Mouse (Mus musculus) MEL (cell line): ENCODE measurements at regions not wholly inside any gene's neighbourhood (a gene's known extent, or its start where the extent isn't known, plus 50 kb on each side); places are given as distances from the start of the nearest gene placed in this dataset.

Experiments used
- DNase-seq: peaks from one replicate; pipeline ENCODE4 v3.0.0; 2011; ENCODE audit warnings: low read depth, low spot score
- H3K27ac ChIP-seq: 2 replicates; pipeline ENCODE4 v1.5.1; 2012; ENCODE audit warnings: low read depth, mild to moderate bottlenecking, control low read depth, low read length, moderate library complexity; ENCODE audit not compliant: control insufficient read depth
- H3K27me3 ChIP-seq, 2 experiments: fragments of 150-350 bp in 1 of 2; sonication (generic) in 1 of 2; 2 replicates each; pipeline ENCODE4 v1.6.1; 2012; ENCODE audit warnings: low read length in 2 of 2, mild to moderate bottlenecking in 2 of 2, improper control_type of control experiment in 1 of 2, moderate library complexity in 1 of 2; ENCODE audit not compliant: insufficient read depth in 2 of 2, control insufficient read depth in 1 of 2
- H3K36me3 ChIP-seq, 2 experiments: 2 replicates each; pipeline ENCODE4 v1.6.1; 2012 to 2014; ENCODE audit warnings: low read length in 2 of 2, improper control_type of control experiment in 1 of 2, inconsistent platforms in 1 of 2, mild to moderate bottlenecking in 1 of 2; ENCODE audit not compliant: insufficient read depth in 2 of 2, control insufficient read depth in 1 of 2
- H3K4me1 ChIP-seq, 2 experiments: fragments of 150-350 bp in 1 of 2; sonication (generic) in 1 of 2; 2 replicates each; pipeline ENCODE4 v1.6.1; 2012; ENCODE audit warnings: low read length in 2 of 2, improper control_type of control experiment in 1 of 2, mild to moderate bottlenecking in 1 of 2; ENCODE audit not compliant: insufficient read depth in 2 of 2, control insufficient read depth in 1 of 2
- H3K4me3 ChIP-seq, 2 experiments: fragments of 150-350 bp in 1 of 2; sonication (generic) in 1 of 2; 2 replicates each; pipeline ENCODE4 v1.5.1; 2012; ENCODE audit warnings: low read depth in 2 of 2, low read length in 2 of 2, mild to moderate bottlenecking in 2 of 2, moderate library complexity in 2 of 2, control low read depth in 1 of 2, improper control_type of control experiment in 1 of 2; ENCODE audit not compliant: control insufficient read depth in 1 of 2, insufficient read depth in 1 of 2
- H3K79me2 ChIP-seq: 2 replicates; pipeline ENCODE4 v1.6.1; 2012; ENCODE audit warnings: mild to moderate bottlenecking, low read length, moderate library complexity; ENCODE audit not compliant: control insufficient read depth, poor library complexity, insufficient read depth
- H3K9ac ChIP-seq: 2 replicates; pipeline ENCODE4 v1.6.1; 2012; ENCODE audit warnings: low read depth, mild to moderate bottlenecking, control low read depth, low read length, moderate library complexity; ENCODE audit not compliant: control insufficient read depth, poor library complexity, severe bottlenecking
- H3K9me3 ChIP-seq: fragments of 150-350 bp; sonication (generic); replicated peaks from 2 replicates; pipeline ENCODE4 v1.6.1; 2012; ENCODE audit warnings: mild to moderate bottlenecking, low read length, improper control_type of control experiment, moderate library complexity; ENCODE audit not compliant: insufficient read depth
- BHLHE40 ChIP-seq: IDR thresholded peaks from 2 replicates; pipeline ENCODE4 v1.6.1; 2012; ENCODE audit warnings: low read depth, mild to moderate bottlenecking, inconsistent platforms, low read length, improper control_type of control experiment, borderline replicate concordance
- E2F4 ChIP-seq: IDR thresholded peaks from 2 replicates; pipeline ENCODE4 v1.6.1; 2011; ENCODE audit warnings: low read depth, low read length, improper control_type of control experiment, borderline replicate concordance
- EP300 ChIP-seq, 2 experiments: IDR thresholded peaks; 2 replicates each; pipeline ENCODE4 v1.6.1; 2011; ENCODE audit warnings: improper control_type of control experiment in 2 of 2, low read length in 2 of 2, low read depth in 1 of 2, mild to moderate bottlenecking in 1 of 2
- ETS1 ChIP-seq: IDR thresholded peaks from 2 replicates; pipeline ENCODE4 v1.6.1; 2012; ENCODE audit warnings: low read depth, mild to moderate bottlenecking, inconsistent platforms, low read length, improper control_type of control experiment, moderate library complexity
- GATA1 ChIP-seq: IDR thresholded peaks from 2 replicates; pipeline ENCODE4 v1.6.1; 2011; ENCODE audit warnings: low read depth, low read length, improper control_type of control experiment
- JUND ChIP-seq: IDR thresholded peaks from 2 replicates; pipeline ENCODE4 v1.6.1; 2011; ENCODE audit warnings: low read depth, mild to moderate bottlenecking, improper control_type of control experiment, low read length
- KAT2A ChIP-seq: conservative IDR thresholded peaks from 2 replicates; pipeline ENCODE4 v1.6.1; 2012; ENCODE audit warnings: low read depth, low read length, improper control_type of control experiment, inconsistent platforms
- MAX ChIP-seq: IDR thresholded peaks from 2 replicates; pipeline ENCODE4 v1.6.1; 2011; ENCODE audit warnings: low read length, improper control_type of control experiment
- MAZ ChIP-seq: IDR thresholded peaks from 2 replicates; pipeline ENCODE4 v1.6.1; 2012; ENCODE audit warnings: low read depth, mild to moderate bottlenecking, inconsistent platforms, low read length, improper control_type of control experiment
- MEF2A ChIP-seq: IDR thresholded peaks from 2 replicates; pipeline ENCODE4 v1.6.1; 2014; ENCODE audit warnings: low read depth, mild to moderate bottlenecking, inconsistent platforms, low read length, improper control_type of control experiment; ENCODE audit not compliant: poor library complexity, insufficient replicate concordance, severe bottlenecking; ENCODE audit errors: extremely low read depth
- MYC ChIP-seq: IDR thresholded peaks from 2 replicates; pipeline ENCODE4 v1.6.1; 2011; ENCODE audit warnings: low read depth, mild to moderate bottlenecking, low read length, improper control_type of control experiment, moderate library complexity
- POLR2A ChIP-seq, 2 experiments: IDR thresholded peaks; 2 replicates each; pipeline ENCODE4 v1.6.1; 2011 to 2012; ENCODE audit warnings: low read length in 2 of 2, mild to moderate bottlenecking in 2 of 2, control low read depth in 1 of 2, improper control_type of control experiment in 1 of 2, low read depth in 1 of 2, moderate library complexity in 1 of 2; ENCODE audit not compliant: control insufficient read depth in 1 of 2, insufficient read depth in 1 of 2, poor library complexity in 1 of 2
- RAD21 ChIP-seq: IDR thresholded peaks from 2 replicates; pipeline ENCODE4 v1.6.1; 2011; ENCODE audit warnings: mild to moderate bottlenecking, low read depth, low read length, improper control_type of control experiment
- SIN3A ChIP-seq: IDR thresholded peaks from 2 replicates; pipeline ENCODE4 v1.6.1; 2012; ENCODE audit warnings: low read length, improper control_type of control experiment, inconsistent platforms
- TAL1 ChIP-seq: IDR thresholded peaks from 2 replicates; pipeline ENCODE4 v1.6.1; 2012; ENCODE audit warnings: mild to moderate bottlenecking, inconsistent platforms, low read length, moderate library complexity, mixed read lengths
- TBP ChIP-seq: IDR thresholded peaks from 2 replicates; pipeline ENCODE4 v1.8.0; 2011; ENCODE audit warnings: low read depth, low read length, improper control_type of control experiment
- UBTF ChIP-seq: IDR thresholded peaks from 2 replicates; pipeline ENCODE4 v1.6.1; 2012; ENCODE audit warnings: low read depth, mild to moderate bottlenecking, inconsistent platforms, low read length, improper control_type of control experiment, moderate library complexity, borderline replicate concordance; ENCODE audit not compliant: insufficient read depth
- USF1 ChIP-seq: IDR thresholded peaks from 2 replicates; pipeline ENCODE4 v1.6.1; 2014; ENCODE audit warnings: low read depth, mild to moderate bottlenecking, inconsistent platforms, low read length, improper control_type of control experiment, moderate library complexity
- USF2 ChIP-seq, 2 experiments: IDR thresholded peaks; 2 replicates each; pipeline ENCODE4 v1.6.1; 2011 to 2012; ENCODE audit warnings: improper control_type of control experiment in 2 of 2, low read length in 2 of 2, borderline replicate concordance in 1 of 2, inconsistent platforms in 1 of 2, low read depth in 1 of 2, mild to moderate bottlenecking in 1 of 2; ENCODE audit not compliant: insufficient read depth in 1 of 2
- ZMIZ1 ChIP-seq: IDR thresholded peaks from 2 replicates; pipeline ENCODE4 v1.6.1; 2012; ENCODE audit warnings: low read depth, mild to moderate bottlenecking, inconsistent platforms, low read length, improper control_type of control experiment, moderate library complexity

DNA sequence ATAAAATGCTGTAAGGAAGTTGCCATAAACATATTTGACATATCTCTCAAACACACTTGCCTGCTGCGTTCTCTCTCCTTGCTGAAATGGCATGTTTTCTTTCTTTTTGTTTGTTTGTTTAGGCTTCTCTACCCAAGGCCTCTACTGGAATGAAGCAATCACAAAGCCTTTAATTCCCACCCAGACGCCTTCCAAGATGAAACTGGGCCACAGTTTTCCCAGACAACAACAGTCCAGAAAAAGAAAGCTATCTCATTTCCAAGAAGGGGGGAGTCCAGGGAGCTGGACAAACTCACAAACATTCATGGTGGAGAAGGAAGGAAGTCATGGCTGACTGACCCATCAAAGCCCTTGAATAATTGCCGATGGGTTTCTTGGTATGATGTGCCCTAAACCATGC, 234.1 kb downstream of the Gm45692 start:
- Histone ChIP-seq H3K36me3 (no peaks in the 10 kb centered on the region), H3K4me3 (no peak overlapping the region), H3K9ac (no peak overlapping the region), H3K27ac (no peak overlapping the region), H3K79me2 (no peaks in the 10 kb centered on the region), H3K27me3 (no peaks in the 10 kb centered on the region), H3K4me1 (no peaks in the 10 kb centered on the region), H3K9me3 (no peaks in the 10 kb centered on the region)
- no peak for DNase-seq
- TF ChIP-seq ZMIZ1 (no peak), TBP (no peak), GATA1 (no peak), USF1 (no peak), SIN3A (no peak), MYC (no peak), USF2 (IDR thresholded peaks at IDR 0.05; ENCODE audit: borderline replicate concordance in 1 of 2, insufficient read depth in 1 of 2, low read depth in 1 of 2, low read length in 2 of 2) (no peak), MAX (no peak), EP300 (IDR thresholded peaks at IDR 0.05; ENCODE audit: low read depth in 1 of 2, low read length in 2 of 2) (no peak), RAD21 (no peak), JUND (no peak)

DNA sequence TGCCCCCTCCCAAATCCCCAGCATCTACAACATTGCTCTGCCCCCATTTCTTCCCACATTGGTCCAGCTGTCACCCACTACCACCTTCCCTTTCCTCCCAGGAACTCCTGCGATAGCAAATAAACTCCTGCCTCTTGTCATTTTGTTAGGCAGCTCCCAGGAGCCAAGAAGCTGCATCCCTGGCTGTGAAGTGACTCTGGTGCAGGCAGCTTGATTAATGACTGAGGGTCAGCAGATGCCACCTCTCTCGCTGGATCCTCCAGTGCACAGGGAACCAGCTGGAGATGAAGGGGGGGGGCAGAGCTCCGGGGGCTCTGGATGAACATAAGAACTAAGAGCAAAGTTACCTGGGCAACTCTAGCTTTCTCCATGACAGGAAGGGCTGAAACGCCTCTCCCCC, 235.2 kb downstream of the Gm45692 start:
- Histone ChIP-seq H3K9me3 (no peaks in the 10 kb centered on the region), H3K27me3 (no peaks in the 10 kb centered on the region), H3K79me2 (no peaks in the 10 kb centered on the region), H3K27ac (no peak overlapping the region), H3K9ac (no peak overlapping the region), H3K36me3 (no peaks in the 10 kb centered on the region), H3K4me1 (no peaks in the 10 kb centered on the region), H3K4me3 (no peak overlapping the region)
- DNase-seq: no peak
- TF ChIP-seq JUND (no peak), SIN3A (no peak), EP300 (IDR thresholded peaks at IDR 0.05; ENCODE audit: low read depth in 1 of 2, low read length in 2 of 2) (no peak), E2F4 (no peak), KAT2A (no peak), POLR2A (IDR thresholded peaks at IDR 0.05; ENCODE audit: control insufficient read depth in 1 of 2, insufficient read depth in 1 of 2, low read depth in 1 of 2, low read length in 2 of 2, poor library complexity in 1 of 2) (no peak), UBTF (no peak)

DNA sequence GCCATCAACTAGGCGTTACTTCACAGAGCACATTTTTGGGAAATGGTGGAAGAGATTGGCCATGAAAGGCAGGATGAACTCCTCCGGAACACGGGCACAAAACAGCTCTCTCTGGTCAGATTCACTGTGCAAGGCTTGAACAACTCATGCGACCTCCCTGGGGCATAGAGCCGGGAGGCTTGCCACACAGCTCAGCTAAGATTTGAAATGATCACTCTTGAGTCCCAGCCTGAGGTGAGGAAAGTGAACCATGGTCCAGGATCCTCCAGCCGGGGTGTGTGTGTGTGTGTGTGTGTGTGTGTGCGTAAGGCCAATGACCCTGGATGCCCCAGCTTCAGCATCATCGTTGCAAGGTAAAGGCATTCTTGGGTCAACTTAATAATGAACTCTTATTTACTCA, 237.5 kb downstream of the Gm45692 start:
- H3K79me2 ChIP-seq: no peaks in the 10 kb centered on the region
- H3K27me3 ChIP-seq: no peaks in the 10 kb centered on the region
- H3K9ac ChIP-seq: no peak overlapping the region
- H3K9me3 ChIP-seq: no peaks in the 10 kb centered on the region
- TF ChIP-seq ETS1 (no peak), TAL1 (no peak), MAZ (no peak), BHLHE40 (no peak), UBTF (no peak), E2F4 (no peak), JUND (no peak), MEF2A (no peak), USF1 (no peak)
- H3K36me3 ChIP-seq: no peaks in the 10 kb centered on the region
- H3K4me3 ChIP-seq: no peak overlapping the region
- H3K4me1 ChIP-seq: no peaks in the 10 kb centered on the region
- no peak overlapping the region for H3K27ac ChIP-seq
- no peak for DNase-seq
